Mouse (Mus musculus) NIH3T3 (cell line): Measurements from ENCODE around the gene Ddx3x.
"Not testable (repeated sequence)": the region's sequence is repeated elsewhere in the genome, so short reads cannot be mapped to it uniquely, and the experiment has no call there.

ENCODE experiments used
- DNase-seq: peaks from one replicate; pipeline ENCODE4 v3.0.0-alpha.2; 2012; ENCODE audit warnings: low read depth

Ddx3x gene

GRCm38 (mm10) chrX:13280409-13281328, at the start of gene Ddx3x:
TSS of gene Ddx3x (plus strand) at chrX:13280970.
- DNase-seq: peak; percentile 92

- no peak for DNase-seq
Observed at GRCm38 (mm10) chrX:13231243-13231642, 49.5 kb upstream of the Ddx3x start.

GRCm38 (mm10) chrX:13232834-13233233, 47.9 kb upstream of the Ddx3x start:
- DNase-seq: not testable (repeated sequence)

- no peak for DNase-seq
Observed at GRCm38 (mm10) chrX:13233631-13234030, 47.1 kb upstream of the Ddx3x start.

GRCm38 (mm10) chrX:13234709-13235108, 46.1 kb upstream of the Ddx3x start:
- DNase-seq: no peak

GRCm38 (mm10) chrX:13236100-13236568, 44.6 kb upstream of the Ddx3x start:
- peak; percentile 15 for DNase-seq

DNA sequence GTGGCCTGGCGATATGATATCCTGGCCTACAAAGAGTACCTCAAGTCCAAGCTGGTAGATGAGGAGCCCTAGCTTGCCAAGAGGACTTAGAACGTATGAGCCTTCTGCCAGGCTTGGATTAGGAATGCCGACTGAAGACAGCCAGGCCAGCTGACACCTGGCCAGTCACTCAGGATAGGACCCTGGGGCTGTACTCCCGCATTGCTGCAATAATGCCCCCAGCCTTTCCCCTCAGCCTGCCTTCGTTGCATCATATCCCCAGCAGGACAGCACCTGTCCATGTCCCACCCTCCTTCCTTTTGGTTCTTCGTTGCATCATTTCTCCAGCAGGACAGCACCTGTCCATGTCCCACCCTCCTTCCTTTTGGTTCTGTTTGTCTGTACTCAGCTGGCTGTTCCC, 41.3 kb upstream of the Ddx3x start:
- DNase-seq: no peak

GRCm38 (mm10) chrX:13240646-13241425, 39.9 kb upstream of the Ddx3x start:
- DNase-seq: no peak

GRCm38 (mm10) chrX:13241426-13242319, 39.1 kb upstream of the Ddx3x start:
- DNase-seq: peak; percentile 24

DNA sequence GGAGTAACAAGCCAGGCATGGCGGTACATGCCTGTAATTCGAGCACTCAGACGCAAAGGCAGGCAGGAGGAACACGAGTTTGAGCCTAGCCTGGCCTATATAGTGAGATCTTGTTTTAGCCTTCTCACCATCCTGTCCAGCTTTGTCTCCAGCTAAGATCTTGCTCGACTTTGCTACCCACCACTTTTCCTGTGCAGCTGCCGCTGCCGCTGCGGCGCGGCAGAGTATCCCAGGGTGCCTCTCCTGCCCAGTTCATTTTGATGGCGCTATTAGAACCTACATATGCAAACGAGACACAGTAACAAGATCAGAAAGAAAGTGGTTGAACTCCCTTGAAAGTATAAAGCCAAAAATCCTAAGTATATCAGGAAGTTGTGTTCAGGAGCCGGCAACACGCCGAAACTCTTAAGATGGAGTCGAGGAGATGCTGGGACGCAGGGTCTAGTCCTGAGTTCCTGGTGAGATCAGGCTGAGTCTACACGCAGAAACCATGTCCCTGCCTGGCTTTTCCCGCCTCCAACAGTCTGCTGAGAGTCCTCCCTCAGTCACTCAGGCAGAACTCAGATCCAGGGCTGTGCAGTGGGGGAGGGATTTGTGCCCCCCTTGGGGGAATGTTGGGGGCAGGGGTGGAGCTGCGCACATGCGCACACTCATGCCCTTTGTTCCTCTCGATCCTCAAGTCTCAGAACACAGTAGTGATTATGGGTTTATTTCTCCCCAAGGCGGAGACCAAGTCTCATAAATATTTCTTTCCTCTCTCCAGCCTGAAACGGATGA, 38.3 kb upstream of the Ddx3x start:
- DNase-seq: peak; percentile 91

- DNase-seq: peak; percentile 24
Observed at GRCm38 (mm10) chrX:13243133-13244123, 37.3 kb upstream of the Ddx3x start.

- DNase-seq: no peak
Observed at GRCm38 (mm10) chrX:13244588-13244987, 36.2 kb upstream of the Ddx3x start.

GRCm38 (mm10) chrX:13245027-13245426, 35.7 kb upstream of the Ddx3x start:
- no peak for DNase-seq

DNA sequence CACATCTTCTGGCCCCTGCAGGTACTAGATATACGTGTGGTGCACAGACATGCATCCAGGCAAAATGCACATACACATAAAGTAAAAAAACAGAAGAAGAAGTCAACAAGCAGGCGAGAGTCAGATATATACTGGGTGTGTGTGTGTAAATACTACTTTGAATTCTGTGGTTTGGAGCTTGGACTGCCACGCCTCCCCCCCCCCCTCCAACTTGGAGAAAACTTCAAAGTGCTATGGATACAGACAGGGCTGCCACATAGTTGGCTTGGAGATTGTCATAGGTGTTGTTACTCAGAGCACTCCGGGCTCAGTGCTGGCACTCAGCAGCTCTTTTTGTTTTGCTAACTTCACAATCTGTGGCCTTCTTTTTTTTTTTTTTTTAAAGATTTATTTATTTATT, 29.1 kb upstream of the Ddx3x start:
- DNase-seq: no peak

- peak; percentile 55 for DNase-seq
Observed at GRCm38 (mm10) chrX:13254273-13254672, 26.5 kb upstream of the Ddx3x start.

GRCm38 (mm10) chrX:13263356-13263755, 17.4 kb upstream of the Ddx3x start:
- no peak for DNase-seq

- no peak for DNase-seq
Observed at GRCm38 (mm10) chrX:13275519-13276137, 5.1 kb upstream of the Ddx3x start.

DNA sequence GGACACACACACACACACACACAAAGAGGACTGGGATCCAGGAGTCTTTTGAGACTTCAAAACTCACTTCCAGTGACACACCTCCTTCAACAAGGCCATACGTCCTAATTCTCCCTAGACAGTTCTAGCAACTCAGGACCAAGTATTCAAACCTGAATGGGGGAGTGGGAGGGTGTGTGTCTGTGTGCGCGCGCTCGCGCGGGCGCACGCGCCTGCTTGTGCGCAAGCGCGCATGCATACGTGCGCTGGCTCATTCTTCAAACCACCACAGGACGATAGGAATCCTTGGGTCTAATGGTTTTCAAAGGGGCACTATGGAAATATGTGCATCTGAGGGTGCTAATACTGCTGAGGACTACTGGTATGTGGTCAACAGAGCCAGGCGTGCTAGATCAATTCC, 1.8 kb upstream of the Ddx3x start:
- no peak for DNase-seq

GRCm38 (mm10) chrX:13280037-13280408, 747 bp upstream of the Ddx3x start:
- no peak for DNase-seq
